Mouse (Mus musculus): ENCODE results near the gene Rpgr. TPM values are rescaled to one million over a fixed set of nuclear protein-coding genes. Genes with fewer than 3 reads are reported as not detected.
A peak's percentile ranks its signal among the peaks of the same experiment; 100 is the strongest.

Rpgr gene
- total RNA-seq (2017): 4.5 and 7.4 TPM in 2 replicates

- peak; percentile 99 for ATAC-seq (ENCODE audit: extremely low read depth, insufficient number of reproducible peaks, low FRiP score, poor library complexity, severe bottlenecking)
These were observed at the start of gene Rpgr for GRCm38 (mm10) chrX:10216410-10216949. TSS of gene Rpgr (minus strand) at chrX:10216920.

GRCm38 (mm10) chrX:10258260-10258659 lies 41.5 kb upstream of the Rpgr start:
- ATAC-seq (ENCODE audit: extremely low read depth, insufficient number of reproducible peaks, low FRiP score, poor library complexity, severe bottlenecking): no peak

GRCm38 (mm10) chrX:10257774-10258173 lies 41.1 kb upstream of the Rpgr start:
- no peak for ATAC-seq (ENCODE audit: extremely low read depth, insufficient number of reproducible peaks, low FRiP score, poor library complexity, severe bottlenecking)

GRCm38 (mm10) chrX:10251852-10252504 lies 35.3 kb upstream of the Rpgr start, which contains the start of gene Otc:
TSS of gene Otc (plus strand) at chrX:10252305.
- ATAC-seq (ENCODE audit: extremely low read depth, insufficient number of reproducible peaks, low FRiP score, poor library complexity, severe bottlenecking): no peak

- ATAC-seq (ENCODE audit: extremely low read depth, insufficient number of reproducible peaks, low FRiP score, poor library complexity, severe bottlenecking): no peak
These were observed 34.6 kb upstream of the Rpgr start for GRCm38 (mm10) chrX:10251357-10251756.

GRCm38 (mm10) chrX:10243916-10244315 lies 27.2 kb upstream of the Rpgr start:
- no peak for ATAC-seq (ENCODE audit: extremely low read depth, insufficient number of reproducible peaks, low FRiP score, poor library complexity, severe bottlenecking)

GRCm38 (mm10) chrX:10239515-10239914 lies 22.8 kb upstream of the Rpgr start:
- no peak for ATAC-seq (ENCODE audit: extremely low read depth, insufficient number of reproducible peaks, low FRiP score, poor library complexity, severe bottlenecking)

- no peak for ATAC-seq (ENCODE audit: extremely low read depth, insufficient number of reproducible peaks, low FRiP score, poor library complexity, severe bottlenecking)
These were observed 17.9 kb upstream of the Rpgr start for GRCm38 (mm10) chrX:10234617-10235016.

GRCm38 (mm10) chrX:10233051-10233450 lies 16.3 kb upstream of the Rpgr start:
- ATAC-seq (ENCODE audit: extremely low read depth, insufficient number of reproducible peaks, low FRiP score, poor library complexity, severe bottlenecking): no peak

GRCm38 (mm10) chrX:10219281-10219680 lies 2.6 kb upstream of the Rpgr start:
- ATAC-seq (ENCODE audit: extremely low read depth, insufficient number of reproducible peaks, low FRiP score, poor library complexity, severe bottlenecking): no peak

GRCm38 (mm10) chrX:10215972-10216371 lies 748 bp downstream of the Rpgr start:
- ATAC-seq (ENCODE audit: extremely low read depth, insufficient number of reproducible peaks, low FRiP score, poor library complexity, severe bottlenecking): no peak

GRCm38 (mm10) chrX:10205937-10206336 lies 10.8 kb downstream of the Rpgr start:
- ATAC-seq (ENCODE audit: extremely low read depth, insufficient number of reproducible peaks, low FRiP score, poor library complexity, severe bottlenecking): no peak

- no peak for ATAC-seq (ENCODE audit: extremely low read depth, insufficient number of reproducible peaks, low FRiP score, poor library complexity, severe bottlenecking)
These were observed 15.4 kb downstream of the Rpgr start for GRCm38 (mm10) chrX:10201289-10201688.

- no peak for ATAC-seq (ENCODE audit: extremely low read depth, insufficient number of reproducible peaks, low FRiP score, poor library complexity, severe bottlenecking)
These were observed 64.3 kb downstream of the Rpgr start for GRCm38 (mm10) chrX:10152390-10152789.

GRCm38 (mm10) chrX:10117065-10117719 lies 99.5 kb downstream of the Rpgr start, which contains the start of gene Srpx:
TSS of gene Srpx (minus strand) at chrX:10117709.
- no peak for ATAC-seq (ENCODE audit: extremely low read depth, insufficient number of reproducible peaks, low FRiP score, poor library complexity, severe bottlenecking)

- no peak for ATAC-seq (ENCODE audit: extremely low read depth, insufficient number of reproducible peaks, low FRiP score, poor library complexity, severe bottlenecking)
These were observed 100.9 kb downstream of the Rpgr start for GRCm38 (mm10) chrX:10115780-10116179.

GRCm38 (mm10) chrX:10110736-10111135 lies 106.0 kb downstream of the Rpgr start:
- no peak for ATAC-seq (ENCODE audit: extremely low read depth, insufficient number of reproducible peaks, low FRiP score, poor library complexity, severe bottlenecking)

GRCm38 (mm10) chrX:10108558-10108957 lies 108.2 kb downstream of the Rpgr start:
- ATAC-seq (ENCODE audit: extremely low read depth, insufficient number of reproducible peaks, low FRiP score, poor library complexity, severe bottlenecking): no peak

- ATAC-seq (ENCODE audit: extremely low read depth, insufficient number of reproducible peaks, low FRiP score, poor library complexity, severe bottlenecking): no peak
These were observed 111.2 kb downstream of the Rpgr start for GRCm38 (mm10) chrX:10105475-10105874.

GRCm38 (mm10) chrX:10102739-10103138 lies 114.0 kb downstream of the Rpgr start:
- no peak for ATAC-seq (ENCODE audit: extremely low read depth, insufficient number of reproducible peaks, low FRiP score, poor library complexity, severe bottlenecking)

Data from neutrophil, adult 5-6 weeks (primary cell).